Mouse (Mus musculus) megakaryocyte, embryonic 14.5 days (primary cell): ENCODE data around the gene Flot1.

ENCODE experiments used
- FLI1 ChIP-seq: IDR thresholded peaks from 2 replicates; pipeline ENCODE4 v1.6.1; 2012; ENCODE audit warnings: low read length, inconsistent platforms, mixed read lengths
- GATA1 ChIP-seq: IDR thresholded peaks from 3 replicates; pipeline ENCODE4 v1.6.1; 2012; ENCODE audit warnings: mixed read lengths, low read length, inconsistent platforms, borderline replicate concordance

GRCm38 (mm10) chr17:35860831-35861197 lies 37.8 kb downstream of the Flot1 start:
- no peak for TF ChIP-seq GATA1
- TF ChIP-seq FLI1: no peak
